Mouse (Mus musculus) testis, adult 2 months (tissue): ENCODE results near the gene Dnpep. TPM values are rescaled to one million over a fixed set of nuclear protein-coding genes. Genes with fewer than 3 reads are reported as not detected.

Source experiments
- H3K27ac ChIP-seq: fragments of 200-500 bp; 2 replicates; pipeline ENCODE4 v1.5.1; 2012; ENCODE audit warnings: low read depth, low read length; ENCODE audit not compliant: control insufficient read depth, insufficient read depth
- H3K27me3 ChIP-seq: fragments of 200-500 bp; 2 replicates; pipeline ENCODE4 v1.6.1; 2012; ENCODE audit warnings: mild to moderate bottlenecking, low read length, moderate library complexity; ENCODE audit not compliant: control insufficient read depth, insufficient read depth
- H3K36me3 ChIP-seq: fragments of 200-500 bp; 2 replicates; pipeline ENCODE4 v1.6.1; 2012; ENCODE audit warnings: mild to moderate bottlenecking, low read length; ENCODE audit not compliant: control insufficient read depth, insufficient read depth
- H3K4me1 ChIP-seq: fragments of 200-500 bp; 2 replicates; pipeline ENCODE4 v1.6.1; 2012; ENCODE audit warnings: low read length; ENCODE audit not compliant: control insufficient read depth, insufficient read depth
- H3K4me3 ChIP-seq: fragments of 200-500 bp; 2 replicates; pipeline ENCODE4 v1.5.1; 2012; ENCODE audit warnings: low read depth, mild to moderate bottlenecking, low read length, moderate library complexity, mixed read lengths; ENCODE audit not compliant: control insufficient read depth
- CTCF ChIP-seq: fragments of 200-500 bp; IDR thresholded peaks from 2 replicates; pipeline ENCODE4 v1.5.1; 2012; ENCODE audit warnings: low read depth, mild to moderate bottlenecking, inconsistent platforms, low read length, moderate library complexity; ENCODE audit not compliant: control insufficient read depth, insufficient read depth, insufficient replicate concordance
- POLR2A ChIP-seq: fragments of 200-500 bp; IDR thresholded peaks from 2 replicates; pipeline ENCODE4 v1.6.1; 2012; ENCODE audit warnings: low read depth, mild to moderate bottlenecking, inconsistent platforms, low read length, moderate library complexity; ENCODE audit not compliant: control insufficient read depth
- polyA plus RNA-seq: library from polyadenylated mRNA; depleted of rRNA; stranded (reverse); fragments of >200 nt; gene quantifications from 2 replicates; pipeline ENCODE4 v1.2.3, GENCODE M21; 2012; rRNA removed

Dnpep gene
- polyA plus RNA-seq = 158 and 175 TPM in 2 replicates

GRCm38 (mm10) chr1:75317241-75318201 is at the start of gene Dnpep:
Gene Dnpep (minus strand): TSS chr1:75317990.
- H3K27me3 ChIP-seq = no peaks in the 10 kb centered on the region
- H3K36me3 ChIP-seq = 0 out of 2 replicates have a peak, but pooled peaks cover 2% of the 10 kb centered on the region
- H3K4me3 ChIP-seq = peak within 1 kb of the TSS; percentile 96
- TF ChIP-seq CTCF (peak; percentile 57), POLR2A (peak; percentile 8)
- H3K4me1 ChIP-seq = peaks cover 18% of the 10 kb centered on the region
- H3K27ac ChIP-seq = peak within 1 kb of the TSS; percentile 93

- TF ChIP-seq CTCF (no peak), POLR2A (no peak)
- no peaks in the 10 kb centered on the region for H3K27me3 ChIP-seq
These were observed 47.8 kb upstream of the Dnpep start for GRCm38 (mm10) chr1:75365510-75366137.

GRCm38 (mm10) chr1:75363868-75364267 is 46.1 kb upstream of the Dnpep start:
- no peak overlapping the region for H3K4me3 ChIP-seq
- H3K27ac ChIP-seq = no peak overlapping the region
- no peak for TF ChIP-seq POLR2A
- TF ChIP-seq CTCF = no peak
- no peaks in the 10 kb centered on the region for H3K36me3 ChIP-seq
- peaks cover 9% of the 10 kb centered on the region for H3K4me1 ChIP-seq
- H3K27me3 ChIP-seq = no peaks in the 10 kb centered on the region; the same call in 1 of the 2 replicates

More at GRCm38 (mm10) chr1:75365510-75366137, 47.8 kb upstream of the Dnpep start:
- H3K36me3 ChIP-seq = no peaks in the 10 kb centered on the region
- H3K4me3 ChIP-seq = no peak overlapping the region
- H3K27ac ChIP-seq = no peak overlapping the region
- peaks cover 12% of the 10 kb centered on the region for H3K4me1 ChIP-seq

GRCm38 (mm10) chr1:75361750-75362149 is 44.0 kb upstream of the Dnpep start:
- Histone ChIP-seq H3K27me3 (no peaks in the 10 kb centered on the region; the same call in 1 of the 2 replicates), H3K4me3 (no peak overlapping the region), H3K4me1 (peaks cover 9% of the 10 kb centered on the region), H3K27ac (no peak overlapping the region), H3K36me3 (no peaks in the 10 kb centered on the region)
- TF ChIP-seq POLR2A = no peak
- no peak for TF ChIP-seq CTCF

GRCm38 (mm10) chr1:75361123-75361522 is 43.3 kb upstream of the Dnpep start:
- TF ChIP-seq CTCF = no peak
- TF ChIP-seq POLR2A = no peak
- H3K36me3 ChIP-seq = no peaks in the 10 kb centered on the region
- peaks cover 9% of the 10 kb centered on the region for H3K4me1 ChIP-seq
- no peaks in the 10 kb centered on the region; the same call in 1 of the 2 replicates for H3K27me3 ChIP-seq
- no peak overlapping the region; the same call in 1 of the 2 replicates for H3K4me3 ChIP-seq
- H3K27ac ChIP-seq = no peak overlapping the region

GRCm38 (mm10) chr1:75360112-75361031 is 42.6 kb upstream of the Dnpep start, which contains the start of gene Des:
Gene Des (plus strand): TSS chr1:75360329.
- H3K4me1 ChIP-seq = peaks cover 9% of the 10 kb centered on the region
- H3K4me3 ChIP-seq = peak within 1 kb of the TSS; percentile 78
- H3K27me3 ChIP-seq = no peaks in the 10 kb centered on the region; the same call in 1 of the 2 replicates
- H3K27ac ChIP-seq = no peak within 1 kb of the TSS
- no peaks in the 10 kb centered on the region for H3K36me3 ChIP-seq
- no peak for TF ChIP-seq POLR2A
- TF ChIP-seq CTCF = no peak
